Mouse (Mus musculus) adrenal gland, postnatal 14 days (tissue): Measurements from ENCODE around the gene Bag2. TPM values are rescaled to one million over a fixed set of nuclear protein-coding genes. Genes with fewer than 3 reads are reported as not detected.

Experiments used
- DNase-seq: peaks from one replicate; pipeline ENCODE4 v3.0.0; 2021; ENCODE audit warnings: mixed read lengths
- long read RNA-seq, 2 experiments: library from polyadenylated mRNA; stranded (forward); transcript quantifications; one replicate each; pipeline ENCODE4 v2.0.0; 2021
- total RNA-seq: library from RNA; stranded (reverse); gene quantifications from 2 replicates; pipeline ENCODE4 v1.2.3, GENCODE M21; 2021

Gene Bag2
- total RNA-seq = 17.8 and 18.7 TPM in 2 replicates
- long read RNA-seq, experiment 1, transcript Bag2-201 (3 exons, 1,860 nt) = major isoform, 22 of 34 reads
- long read RNA-seq, experiment 1, partial matches to known transcripts = 1 of 34 reads
- long read RNA-seq, experiment 1, other reads (novel, unspliced or antisense) = 10 of 34 reads
- long read RNA-seq, experiment 2, transcript Bag2-201 (3 exons, 1,860 nt) = major isoform, 18 of 28 reads
- long read RNA-seq, experiment 2, partial matches to known transcripts = 1 of 28 reads
- long read RNA-seq, experiment 2, other reads (novel, unspliced or antisense) = 9 of 28 reads

- peak; percentile 84 for DNase-seq
Measured at GRCm38 (mm10) chr1:33757491-33758041, at the start of gene Bag2. TSS of gene Bag2 (minus strand) at chr1:33757795.

GRCm38 (mm10) chr1:33803323-33803722, 45.7 kb upstream of the Bag2 start:
- no peak for DNase-seq

GRCm38 (mm10) chr1:33799620-33800019, 42.0 kb upstream of the Bag2 start:
- no peak for DNase-seq

- DNase-seq = no peak
Measured at GRCm38 (mm10) chr1:33788493-33788892, 30.9 kb upstream of the Bag2 start.

- DNase-seq = no peak
Measured at GRCm38 (mm10) chr1:33788072-33788471, 30.5 kb upstream of the Bag2 start.

- no peak for DNase-seq
Measured at GRCm38 (mm10) chr1:33784561-33784960, 27.0 kb upstream of the Bag2 start.

- DNase-seq = no peak
Measured at GRCm38 (mm10) chr1:33776175-33776611, 18.6 kb upstream of the Bag2 start.

GRCm38 (mm10) chr1:33772106-33772505, 14.5 kb upstream of the Bag2 start:
- no peak for DNase-seq

- no peak for DNase-seq
Measured at GRCm38 (mm10) chr1:33771621-33772020, 14.0 kb upstream of the Bag2 start.

GRCm38 (mm10) chr1:33768827-33769226, 11.2 kb upstream of the Bag2 start:
- DNase-seq = no peak

- DNase-seq = peak; percentile 30
Measured at GRCm38 (mm10) chr1:33768091-33768787, 10.6 kb upstream of the Bag2 start.

- no peak for DNase-seq
Measured at GRCm38 (mm10) chr1:33766520-33767508, 9.2 kb upstream of the Bag2 start.

GRCm38 (mm10) chr1:33765468-33766080, 8.0 kb upstream of the Bag2 start:
- DNase-seq = no peak

- DNase-seq = no peak
Measured at GRCm38 (mm10) chr1:33763826-33764225, 6.2 kb upstream of the Bag2 start.

- peak; percentile 9 for DNase-seq
Measured at GRCm38 (mm10) chr1:33758488-33758887, 893 bp upstream of the Bag2 start.

GRCm38 (mm10) chr1:33757033-33757413, 572 bp downstream of the Bag2 start:
- peak; percentile 24 for DNase-seq

- DNase-seq = peak; percentile 17
Measured at GRCm38 (mm10) chr1:33756258-33757032, 1.1 kb downstream of the Bag2 start.

GRCm38 (mm10) chr1:33755799-33756198, 1.8 kb downstream of the Bag2 start:
- no peak for DNase-seq

- peak; percentile 3 for DNase-seq
Measured at GRCm38 (mm10) chr1:33754965-33755735, 2.4 kb downstream of the Bag2 start.

GRCm38 (mm10) chr1:33754089-33754488, 3.5 kb downstream of the Bag2 start:
- no peak for DNase-seq
